Mouse (Mus musculus) 3T3-L1 (cell line): ENCODE data around the gene Rreb1.

Experiments used
- DNase-seq: peaks from one replicate; pipeline ENCODE4 v3.0.0-alpha.2; 2015; ENCODE audit warnings: low read depth, low spot score

Gene Rreb1

DNA sequence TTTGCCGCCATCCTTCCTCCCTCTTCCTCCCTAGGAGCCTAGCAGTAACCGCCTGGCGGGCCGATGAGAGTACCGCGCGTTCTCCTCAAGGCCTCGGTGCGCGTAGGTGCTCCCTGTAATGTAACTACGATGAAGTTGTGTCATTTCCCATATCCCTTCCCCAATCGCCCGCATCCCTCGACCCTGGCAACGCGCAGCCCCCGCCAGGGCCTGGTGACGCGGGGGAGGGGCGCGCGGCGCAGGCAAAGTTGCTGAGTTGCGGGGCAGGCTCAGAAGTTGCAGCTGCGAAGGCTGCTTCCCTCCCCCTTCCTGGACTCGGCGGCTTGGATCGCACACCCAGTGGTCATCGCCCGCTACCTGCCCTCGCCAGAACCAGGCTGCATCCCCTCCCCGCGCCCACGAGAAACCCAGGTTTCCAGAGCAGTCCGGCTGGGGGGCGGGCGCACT, at the start of gene Rreb1:
Rreb1 (plus strand) TSS at position 254 of the 447 bp plus-strand sequence.
- DNase-seq, result no peak

DNA sequence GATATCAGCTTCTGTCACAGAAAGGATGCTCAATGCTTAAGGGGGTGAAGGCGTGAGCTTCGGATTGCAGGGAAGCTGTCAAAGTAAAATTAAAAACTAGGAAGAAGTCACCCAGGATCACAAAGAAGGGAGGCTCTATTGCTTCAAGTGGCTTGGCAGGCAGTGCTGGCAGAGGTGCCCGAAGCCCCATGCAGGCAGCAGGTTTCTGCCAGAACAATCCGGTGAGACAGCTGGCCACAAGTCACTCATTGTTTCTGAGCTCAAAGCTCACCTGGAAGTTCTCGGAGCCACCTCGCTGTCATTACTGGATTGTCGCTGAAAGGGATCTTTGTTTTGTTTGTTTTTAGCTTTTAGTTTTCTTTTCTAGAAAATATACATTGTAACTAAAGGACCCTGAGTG, 49.6 kb upstream of the Rreb1 start:
- no peak for DNase-seq

DNA sequence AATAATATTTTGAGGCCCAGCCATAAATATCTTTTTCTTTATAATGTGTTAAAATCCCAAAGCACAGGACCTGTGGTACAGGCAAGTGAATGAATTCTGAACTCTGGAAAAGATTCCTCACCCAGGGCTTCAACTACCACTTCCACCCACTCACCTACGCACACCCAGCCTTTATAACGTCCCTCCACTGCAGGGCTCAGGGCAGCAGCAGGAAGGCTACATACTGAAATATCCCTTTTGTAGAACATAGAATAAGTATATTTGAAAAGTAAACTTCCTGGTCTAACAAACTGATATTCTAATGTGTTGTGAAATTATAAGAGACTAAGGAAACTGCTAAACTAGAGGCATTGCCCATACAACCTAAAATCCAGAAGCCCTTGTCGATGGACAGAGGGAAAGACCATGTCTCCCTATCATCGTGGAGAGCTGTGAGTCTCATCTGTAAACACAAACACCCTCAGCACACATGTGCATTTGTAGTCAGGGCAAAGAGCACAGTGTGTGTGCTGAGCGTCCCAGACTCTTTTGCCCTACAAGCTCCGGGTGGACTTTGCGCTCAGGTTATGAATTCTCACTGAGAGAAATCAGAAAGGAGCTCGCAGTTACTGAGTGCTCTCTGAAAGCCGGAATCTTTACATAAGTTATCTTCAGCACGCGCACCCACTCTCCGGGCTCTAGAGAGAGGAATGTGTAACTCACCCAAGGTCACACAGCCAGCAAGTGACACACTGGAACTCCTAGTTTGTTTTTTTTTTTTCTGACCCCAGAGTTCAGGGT, 46.1 kb upstream of the Rreb1 start:
- no peak for DNase-seq

DNA sequence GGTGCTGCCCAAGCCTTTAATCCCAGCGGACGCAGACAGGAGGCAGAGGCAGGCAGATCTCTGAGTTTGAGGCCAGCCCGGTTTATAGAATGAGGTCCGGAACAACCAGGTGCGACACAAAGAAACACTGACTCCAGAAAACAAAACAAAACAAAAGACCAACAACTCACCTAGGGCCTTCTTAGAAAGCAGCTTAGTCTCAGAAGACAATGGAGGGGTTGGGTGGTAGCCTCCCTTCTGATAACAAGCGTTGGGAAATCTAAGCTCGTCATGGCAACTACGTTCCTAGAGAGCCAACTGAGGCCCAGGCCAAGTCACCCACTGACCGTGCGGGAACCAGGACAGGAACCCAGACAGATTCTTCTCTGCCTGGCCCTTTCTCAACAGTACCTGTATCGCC, 43.7 kb upstream of the Rreb1 start:
- no peak for DNase-seq

DNA sequence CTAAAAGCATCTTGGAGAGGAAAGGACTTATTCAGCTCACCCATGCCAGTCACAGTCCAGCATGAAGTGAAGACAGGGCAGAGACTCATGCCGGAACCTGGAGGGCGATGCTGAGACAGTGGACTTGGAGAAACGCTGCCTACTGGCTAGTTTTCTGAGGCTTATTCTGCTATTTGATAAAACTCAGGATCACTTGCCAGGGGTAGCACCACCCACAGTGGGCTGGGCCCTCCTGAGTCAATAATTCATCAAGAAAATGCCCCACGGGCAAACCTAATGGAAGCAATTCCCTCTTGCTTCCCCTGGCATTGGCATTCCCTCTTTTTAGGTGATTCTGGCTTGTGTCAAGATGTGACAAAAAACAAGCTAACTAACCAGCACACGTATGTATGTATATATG, 38.1 kb upstream of the Rreb1 start:
- DNase-seq, result no peak

DNA sequence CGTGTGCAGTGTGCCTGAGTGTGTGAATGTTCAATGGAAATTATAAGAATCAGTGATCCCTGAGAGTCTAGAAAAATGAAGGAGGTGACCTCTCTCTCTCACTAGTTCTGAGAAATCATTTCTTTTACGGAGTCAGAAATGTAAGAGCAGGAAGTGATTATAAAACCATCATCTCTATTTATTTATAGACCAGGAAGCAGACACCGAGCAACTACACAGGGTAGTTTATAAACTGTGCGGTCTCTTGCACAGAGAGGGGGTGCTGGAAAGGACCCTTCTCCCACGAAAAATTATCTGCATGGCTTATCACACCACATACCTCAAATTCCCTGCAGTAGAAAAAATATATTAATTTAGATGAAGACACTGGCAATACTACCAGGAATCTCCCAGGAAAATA, 37.4 kb upstream of the Rreb1 start:
- no peak for DNase-seq

DNA sequence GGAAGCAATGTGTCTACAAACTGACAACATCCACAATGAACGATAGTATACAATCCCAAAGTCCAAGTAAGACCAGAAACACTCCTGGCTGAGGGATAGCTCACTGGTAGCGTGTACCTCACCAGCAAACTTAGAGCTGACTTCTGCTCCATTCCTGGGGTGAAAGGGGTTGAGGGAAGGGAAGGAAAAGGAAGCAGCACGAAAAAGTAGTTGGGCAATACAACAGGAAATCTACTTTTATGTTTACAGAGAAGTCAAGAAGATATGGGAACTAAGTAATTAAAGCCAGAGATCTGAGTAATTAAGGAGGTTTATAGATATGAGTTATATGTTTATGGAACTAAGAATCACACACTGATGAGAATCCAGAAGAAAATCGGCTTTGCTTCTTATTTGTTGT, 36.0 kb upstream of the Rreb1 start:
- DNase-seq, result no peak

DNA sequence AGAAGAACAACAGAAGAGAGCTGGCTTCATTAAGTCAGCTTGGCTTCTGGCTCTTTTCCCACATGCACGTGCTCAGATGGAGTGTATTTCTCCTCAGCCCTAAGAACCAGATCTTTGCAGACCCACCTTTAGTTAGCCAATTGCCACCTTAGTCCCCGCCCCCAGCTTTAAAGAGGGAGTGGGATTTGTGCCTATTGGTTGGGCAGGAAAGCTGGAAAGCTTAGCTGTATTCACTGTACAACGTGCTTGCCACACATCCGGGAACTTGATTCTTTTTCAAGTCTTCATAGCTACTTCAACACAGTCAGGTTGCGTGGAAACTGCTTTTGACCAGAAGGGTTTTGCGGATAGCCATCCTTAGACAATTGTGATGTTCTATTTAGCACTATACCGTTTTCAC, 30.7 kb upstream of the Rreb1 start:
- DNase-seq, result no peak

DNA sequence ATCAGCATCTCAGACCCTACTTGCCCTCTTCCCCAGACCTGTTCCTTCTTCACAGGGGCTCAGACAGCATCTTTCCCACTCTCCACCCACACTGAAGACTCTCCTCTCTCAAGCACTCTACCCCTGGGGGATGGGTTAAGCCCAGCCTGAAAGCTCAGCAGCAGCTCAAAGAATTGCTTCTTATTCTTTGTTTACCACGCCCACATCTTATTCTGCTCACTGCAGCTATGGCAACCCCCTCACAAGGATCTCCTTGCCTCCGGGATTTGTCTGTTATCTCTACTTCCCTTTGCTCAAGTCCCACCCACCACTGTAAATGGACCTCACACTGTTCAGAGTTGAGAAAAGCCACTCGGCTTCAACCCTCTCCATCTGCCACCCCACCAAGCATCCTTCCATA, 28.7 kb upstream of the Rreb1 start:
- no peak for DNase-seq

DNA sequence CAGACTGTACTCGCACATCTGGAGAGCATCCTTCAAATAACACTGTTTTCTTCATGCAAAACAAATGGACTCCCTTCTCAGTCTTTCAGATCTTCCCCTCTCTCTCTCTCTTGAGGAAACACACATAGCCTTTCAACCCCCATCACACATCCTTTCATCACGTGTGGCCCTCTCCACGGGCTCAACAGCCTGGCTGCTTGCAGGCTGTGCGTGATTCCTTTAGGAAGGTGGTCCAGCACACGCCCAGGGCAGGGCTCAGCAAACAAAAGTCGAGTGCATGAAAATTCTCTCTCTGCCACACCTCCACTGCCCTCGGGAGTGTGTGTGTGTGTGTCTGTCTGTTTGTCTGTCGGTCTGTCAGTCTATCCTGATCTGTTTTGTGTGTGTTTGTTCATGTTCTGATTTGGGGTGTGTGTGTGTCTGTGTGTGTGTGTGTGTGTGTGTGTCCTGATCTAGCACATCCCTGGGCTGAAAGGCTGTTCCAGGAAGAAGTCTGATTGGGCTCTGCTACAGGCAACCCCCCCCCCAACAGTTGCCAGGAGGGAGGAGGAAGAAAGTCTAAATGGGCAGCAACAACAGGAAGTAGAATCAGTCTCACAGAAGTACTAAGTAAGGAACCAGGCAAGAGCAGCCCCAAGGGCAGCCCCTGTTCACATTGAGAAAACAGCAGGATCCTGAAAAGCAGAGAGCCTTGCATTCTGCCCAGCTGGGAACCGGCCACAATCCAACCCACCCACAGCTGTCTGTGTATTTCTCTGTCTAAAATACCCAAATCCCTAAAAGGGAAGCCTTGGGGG, 26.8 kb upstream of the Rreb1 start:
- DNase-seq, result no peak

DNA sequence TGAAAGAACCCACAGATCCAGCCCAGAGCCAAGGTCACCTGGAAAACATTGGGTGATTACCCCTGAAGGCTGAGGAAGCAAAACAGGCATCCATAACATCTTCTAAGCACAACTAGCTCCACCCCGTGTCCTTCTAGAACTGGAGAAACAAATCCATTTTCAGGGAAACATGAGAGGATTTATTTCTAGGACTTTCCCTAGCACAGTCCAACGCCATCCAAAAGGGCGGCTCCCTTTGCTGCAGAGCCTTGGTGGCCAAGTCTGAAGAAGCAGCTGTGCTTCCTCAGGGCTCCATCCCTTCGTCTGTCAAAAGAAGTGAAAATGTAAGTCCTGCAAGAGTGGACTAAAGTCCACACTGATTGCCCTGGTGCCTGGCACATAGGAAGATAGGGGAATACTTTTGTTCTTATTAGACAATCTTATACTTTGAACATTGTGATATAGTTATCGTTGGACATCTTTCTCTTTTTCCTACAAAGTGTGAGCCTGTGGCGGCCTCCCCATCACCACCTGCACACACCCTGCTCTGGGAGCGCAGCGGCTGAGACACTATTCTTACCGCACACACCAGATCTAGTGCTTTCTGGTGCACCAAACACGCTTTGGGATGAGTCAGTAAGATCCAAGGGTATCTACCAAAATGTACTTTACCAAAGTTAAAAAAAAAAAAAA, 18.7 kb upstream of the Rreb1 start:
- DNase-seq, result no peak

DNA sequence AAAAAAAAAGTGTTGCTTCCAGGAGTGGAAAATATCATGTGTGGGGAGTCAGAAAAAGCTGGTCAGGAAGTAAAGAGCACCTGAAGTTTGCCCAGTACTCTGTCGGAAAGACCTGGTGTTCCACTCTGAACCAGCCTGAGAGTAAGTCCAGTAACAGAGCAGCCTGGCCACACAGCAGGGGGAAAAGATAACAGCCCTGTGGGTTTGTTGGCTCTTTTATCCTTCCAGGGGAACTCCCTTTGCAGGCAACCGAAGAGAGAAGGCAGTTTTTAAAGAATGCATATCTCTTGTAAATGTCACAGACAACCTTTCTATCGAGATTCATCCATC, 18.2 kb upstream of the Rreb1 start:
- DNase-seq, result no peak

DNA sequence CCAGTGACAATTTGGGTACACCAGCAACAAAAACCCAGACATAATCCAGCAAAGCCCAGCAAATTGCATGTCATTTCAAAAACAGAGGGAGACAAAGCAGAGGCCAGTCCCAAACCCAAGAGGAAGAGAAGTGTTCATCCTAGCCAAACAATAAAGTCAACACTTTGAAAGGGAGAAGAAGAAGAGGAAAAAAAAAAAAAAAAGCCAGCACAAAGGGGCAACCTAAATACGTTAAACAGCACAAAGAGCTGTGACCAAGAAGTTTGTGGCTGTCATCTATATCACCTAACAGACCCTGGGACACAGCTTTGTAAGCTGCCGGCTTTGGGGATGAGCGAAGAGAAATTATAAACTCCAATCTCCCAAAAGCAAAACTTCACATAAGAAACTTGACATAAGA, 17.8 kb upstream of the Rreb1 start:
- no peak for DNase-seq

DNA sequence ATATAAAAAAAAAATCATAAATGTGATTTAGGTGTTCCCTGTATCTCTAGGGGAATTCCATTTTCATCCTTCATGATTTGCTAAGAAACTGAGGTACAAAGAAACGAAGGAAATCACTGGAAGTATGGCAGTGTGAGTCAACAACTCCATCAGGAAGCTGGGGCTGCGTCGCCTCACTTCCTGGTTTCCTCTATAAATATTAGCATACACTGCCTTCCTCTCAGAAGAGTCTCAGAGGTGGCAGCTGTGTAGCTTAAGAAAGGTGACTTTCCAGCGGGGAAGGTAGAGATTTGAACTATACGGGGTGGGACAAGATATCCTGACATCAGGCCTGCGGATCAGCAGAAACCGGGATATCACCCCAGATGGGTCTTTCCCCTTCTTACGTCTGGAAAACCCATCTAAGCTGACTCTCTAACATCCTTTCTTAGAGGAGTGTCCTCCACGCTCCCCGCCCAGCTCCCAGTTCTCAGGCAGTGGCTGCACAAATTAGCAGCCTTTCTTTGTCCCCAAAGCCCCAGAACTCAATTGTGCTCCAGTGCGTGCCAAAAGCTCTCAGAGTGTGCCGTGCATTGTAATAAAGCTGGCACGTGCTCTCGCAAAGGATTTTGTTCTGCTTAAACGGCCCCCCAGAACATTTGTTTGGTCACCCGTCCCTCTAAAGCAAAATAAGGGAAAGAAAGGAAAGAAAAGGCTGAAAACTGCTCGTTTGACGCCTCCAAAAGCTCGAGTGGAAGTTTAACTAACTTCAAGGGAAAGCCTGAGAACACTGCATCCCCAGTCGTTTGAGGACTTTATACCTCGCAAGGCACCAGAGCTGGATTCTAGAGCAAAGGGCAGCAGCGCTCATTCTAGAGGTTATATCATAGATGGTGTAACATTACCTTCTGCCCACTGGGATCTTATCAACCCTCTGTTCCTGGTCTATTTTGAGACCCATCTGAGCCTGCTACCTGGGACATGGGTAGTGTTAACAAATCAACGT, 17.0 kb upstream of the Rreb1 start:
- no peak for DNase-seq

DNA sequence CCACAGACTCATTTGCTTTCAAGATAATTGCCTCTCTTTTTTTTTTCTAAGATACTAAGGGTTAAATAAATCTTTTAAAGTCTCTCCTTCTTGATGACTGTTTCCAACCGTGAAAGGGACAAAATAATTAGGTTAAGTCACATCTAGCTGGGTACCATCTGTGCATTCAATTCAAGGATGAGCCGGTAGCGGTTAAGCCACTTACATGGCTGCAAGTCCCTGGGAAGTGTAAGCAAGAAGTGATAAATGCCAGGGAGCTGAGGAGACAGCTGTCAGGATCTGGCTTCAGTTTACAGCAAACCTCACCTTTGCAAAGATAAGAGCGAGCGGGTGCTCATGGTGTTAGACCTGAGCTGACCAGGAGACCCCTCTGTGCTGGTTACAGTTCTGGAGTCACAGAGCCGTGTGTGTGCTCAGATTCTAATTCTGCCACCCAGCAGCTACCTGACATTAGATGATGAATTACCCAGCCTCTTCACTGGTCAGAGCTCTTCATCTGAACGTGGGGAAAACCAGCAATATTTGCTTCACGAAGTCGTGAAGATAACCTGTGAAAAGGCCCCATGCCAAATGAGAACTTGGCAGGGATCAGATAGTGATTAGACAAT, 14.3 kb upstream of the Rreb1 start:
- no peak for DNase-seq

DNA sequence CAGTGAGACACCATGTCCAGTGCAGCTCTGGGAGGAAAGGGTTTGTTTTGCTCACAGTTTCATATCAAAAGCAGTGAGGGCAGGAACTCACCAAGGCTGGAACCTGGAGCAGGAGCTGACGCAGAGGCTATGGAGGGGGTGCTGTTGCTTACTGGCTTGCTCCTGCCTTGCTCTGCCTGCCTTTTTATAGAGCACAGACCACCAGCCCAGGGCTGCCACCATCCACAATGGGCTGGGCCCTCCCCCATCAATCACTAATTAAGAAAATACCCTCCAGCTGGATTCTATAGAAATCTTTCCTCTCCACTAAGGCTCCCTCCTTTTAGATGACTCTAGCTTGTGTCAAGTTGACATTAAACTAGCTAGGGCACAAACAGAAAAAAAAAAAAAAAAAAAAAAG, 8.4 kb upstream of the Rreb1 start:
- no peak for DNase-seq

DNA sequence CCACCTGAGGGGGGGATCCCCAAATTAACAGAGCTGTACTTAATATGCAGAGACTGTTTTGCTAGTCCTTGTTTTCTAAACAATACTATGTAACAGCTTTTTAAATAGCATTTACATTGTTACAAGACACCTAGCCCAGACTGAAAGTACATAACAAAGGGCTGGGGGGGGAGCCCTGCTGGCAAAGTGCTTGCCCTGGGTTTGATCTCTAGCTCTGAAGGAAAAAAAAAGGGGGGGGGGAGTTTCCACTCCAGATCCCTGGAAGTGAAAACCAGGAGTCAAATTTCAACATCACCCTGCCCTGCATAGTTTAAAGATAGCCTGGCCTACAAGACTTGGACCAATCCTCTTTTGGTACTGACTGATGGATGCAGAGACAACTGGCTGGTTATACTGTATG, 4.7 kb upstream of the Rreb1 start:
- DNase-seq, result peak; percentile 9

DNA sequence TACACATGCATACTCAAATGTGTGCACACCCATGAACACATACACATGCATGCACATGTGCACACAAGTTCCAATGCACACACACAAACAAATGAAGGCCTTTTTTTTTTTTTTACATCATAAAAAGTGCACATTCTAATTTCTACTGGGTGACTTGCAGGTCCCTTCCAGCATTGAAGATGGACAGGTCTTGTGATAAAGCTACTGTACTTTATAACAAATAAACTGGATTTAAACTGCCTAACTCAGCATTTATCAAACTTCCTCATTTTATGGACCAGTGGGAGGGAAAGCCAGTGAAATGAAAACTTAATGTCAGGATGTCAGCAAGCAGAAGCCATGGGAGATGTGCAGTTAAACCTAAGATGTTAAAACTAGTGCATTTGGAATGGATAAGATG, 1.5 kb upstream of the Rreb1 start:
- DNase-seq, result no peak

DNA sequence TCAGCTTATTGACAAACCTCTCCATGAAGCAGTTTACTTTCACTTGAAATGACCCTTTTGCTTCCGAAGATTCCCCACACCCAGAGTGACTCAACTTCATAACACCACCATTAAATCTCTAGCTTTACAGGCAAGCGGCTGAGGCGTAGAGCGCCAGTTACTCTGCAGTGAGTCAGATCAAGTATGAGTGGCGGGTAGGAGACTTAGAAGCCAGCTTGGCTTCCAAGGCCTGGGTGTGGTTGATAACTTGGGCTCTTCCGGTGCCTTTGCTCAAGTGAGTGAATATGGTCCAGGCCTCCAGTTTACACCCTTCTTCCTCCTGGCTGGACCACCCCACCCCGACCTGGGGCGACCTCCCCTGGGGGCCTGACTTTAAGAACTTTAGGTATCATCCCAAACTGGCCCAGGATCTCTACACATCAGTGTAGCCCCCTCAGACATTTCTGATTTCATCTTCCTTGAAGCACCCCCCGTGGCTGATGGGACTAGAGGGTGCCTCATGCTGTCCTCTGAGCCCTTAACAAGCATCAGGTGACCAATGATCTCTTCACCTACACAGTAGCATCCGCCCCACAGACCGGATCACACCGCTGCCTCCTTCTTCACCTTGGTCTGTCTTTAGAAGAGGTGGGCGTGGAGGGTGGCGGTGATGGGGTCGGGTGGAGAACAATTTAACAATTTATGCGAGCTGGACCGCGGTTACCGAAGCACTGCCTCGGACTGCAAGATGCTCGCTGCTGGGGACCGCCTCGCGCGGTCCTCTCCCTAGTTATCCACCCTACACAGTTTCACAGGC, 651 bp upstream of the Rreb1 start:
- peak; percentile 45 for DNase-seq

DNA sequence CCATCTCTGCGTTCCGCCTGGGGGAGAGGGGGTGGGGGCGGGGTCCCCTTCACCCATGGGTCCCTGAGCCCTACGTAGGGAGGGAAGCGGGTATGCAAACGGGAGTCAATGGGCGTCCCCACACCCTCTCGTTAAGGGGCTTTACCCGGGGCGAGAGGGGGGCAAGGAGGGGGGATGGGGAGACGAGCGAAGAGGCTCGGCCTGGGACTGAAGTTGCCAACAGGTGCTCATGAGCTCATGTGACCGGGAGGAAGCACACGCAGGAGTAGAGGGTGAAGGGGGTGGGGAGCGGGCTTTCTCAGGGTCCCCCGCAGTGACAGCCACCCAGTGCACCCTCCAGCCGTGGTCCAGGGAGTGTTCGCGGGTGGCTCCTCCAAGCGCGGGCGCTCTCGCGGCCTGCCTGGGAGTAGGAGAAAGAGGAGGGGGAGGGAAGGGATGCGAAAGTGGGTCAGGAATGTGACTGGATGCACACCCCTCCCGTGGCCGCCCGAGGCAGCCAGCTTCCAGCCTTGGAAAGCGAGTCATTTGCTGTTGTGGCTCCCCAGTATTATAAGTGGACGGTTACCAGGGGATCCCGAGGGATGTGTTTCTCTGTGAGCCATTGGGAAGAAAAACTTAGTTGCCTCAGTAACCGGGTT, 513 bp downstream of the Rreb1 start:
- DNase-seq, result peak; percentile 24
